Comparison of ENCODE assay signal across 27 mouse cellular contexts in genomic region chr10:76363233-76363632, GRCm38 (mm10). TPM values are rescaled to one million over a fixed set of nuclear protein-coding genes. Genes with fewer than 3 reads are reported as not detected.
A peak's percentile ranks its signal among the peaks of the same experiment; 100 is the strongest.
DNase-seq lines count a peak whose midpoint lies in the region; ATAC-seq and TF ChIP-seq lines count a peak whose summit lies in the region.
"Had no signal": no experiment of that assay in that cellular context is flagged by ENCODE, and none has a peak within 500 bp of the region (broad histone marks: within the 10 kb centered on the region; RNA-seq: fewer than 3 reads in every experiment).

No protein-coding gene starts in this region.

- intact Hi-C loops in heart, postnatal 25 days (cut with DNase I), result no loop called here

- H3K9ac ChIP-seq in heart, postnatal 0 days (replicated peaks; ENCODE audit: low read depth, low read length), result no peak overlapping the region
- no peak overlapping the region for H3K9ac ChIP-seq in midbrain, embryonic 14.5 days (replicated peaks; ENCODE audit: low read length)
- no peak overlapping the region for H3K9ac ChIP-seq in midbrain, embryonic 11.5 days (ENCODE audit: low read length)
- H3K9ac ChIP-seq in forebrain, postnatal 0 days, result no peak overlapping the region
- H3K9ac ChIP-seq: heart, embryonic 13.5 days; hindbrain, embryonic 14.5 days; kidney, embryonic 15.5 days; liver, postnatal 0 days had no signal

- H3K4me3 ChIP-seq in heart, postnatal 0 days (ENCODE audit: low read depth, low read length), result no peak overlapping the region
- no peak overlapping the region for H3K4me3 ChIP-seq in midbrain, embryonic 14.5 days (replicated peaks; ENCODE audit: low read depth, low read length)
- H3K4me3 ChIP-seq in midbrain, embryonic 11.5 days (ENCODE audit: low read depth, low read length), result no peak overlapping the region
- no peak overlapping the region for H3K4me3 ChIP-seq in forebrain, postnatal 0 days (ENCODE audit: low read depth, low read length)
- H3K4me3 ChIP-seq: heart, adult 2 months; heart, embryonic 13.5 days; kidney, embryonic 15.5 days; myocyte had no signal

- TF ChIP-seq POLR2A in brain, embryonic 14.5 days (IDR thresholded peaks at IDR 0.05; ENCODE audit: borderline replicate concordance, extremely low read depth, insufficient read depth, insufficient read length, poor library complexity, severe bottlenecking), result no peak

- ATAC-seq in heart, postnatal 0 days (ENCODE audit: insufficient read depth, low read depth), result peak; percentile 36; the same call in 1 of the 2 replicates
- ATAC-seq in midbrain, embryonic 14.5 days (ENCODE audit: low FRiP score, low TSS enrichment), result no peak; the same call in 1 of the 2 replicates
- ATAC-seq in midbrain, embryonic 11.5 days (ENCODE audit: low FRiP score), result no peak
- peak; percentile 40; the same call in 1 of the 2 replicates for ATAC-seq in forebrain, postnatal 0 days
- ATAC-seq: liver, postnatal 0 days; lung, postnatal 0 days had no signal

- H3K27ac ChIP-seq in heart, postnatal 0 days (ENCODE audit: low read depth), result no peak overlapping the region
- H3K27ac ChIP-seq in midbrain, embryonic 14.5 days (replicated peaks; ENCODE audit: low read depth, low read length), result no peak overlapping the region
- no peak overlapping the region for H3K27ac ChIP-seq in midbrain, embryonic 11.5 days (ENCODE audit: low read depth, low read length)
- H3K27ac ChIP-seq in forebrain, postnatal 0 days (ENCODE audit: low read depth, low read length), result no peak overlapping the region
- H3K27ac ChIP-seq: heart, adult 2 months; heart, embryonic 13.5 days; hindbrain, embryonic 14.5 days; kidney, embryonic 15.5 days; macrophage had no signal

- no peaks in the 10 kb centered on the region for H3K27me3 ChIP-seq in heart, postnatal 0 days (ENCODE audit: control insufficient read depth, insufficient read depth, low read length)
- no peaks in the 10 kb centered on the region for H3K27me3 ChIP-seq in midbrain, embryonic 14.5 days (ENCODE audit: control insufficient read depth, insufficient read depth, low read length)
- H3K27me3 ChIP-seq in midbrain, embryonic 11.5 days (ENCODE audit: control insufficient read depth, insufficient read depth, low read length), result no peaks in the 10 kb centered on the region
- H3K27me3 ChIP-seq in forebrain, postnatal 0 days (ENCODE audit: insufficient read depth, low read length), result no peaks in the 10 kb centered on the region
- H3K27me3 ChIP-seq: heart, embryonic 13.5 days; kidney, embryonic 15.5 days had no signal

- H3K36me3 ChIP-seq in heart, postnatal 0 days (replicated peaks; ENCODE audit: control insufficient read depth, insufficient read depth, low read length), result peaks cover 47% of the 10 kb centered on the region
- peaks cover 28% of the 10 kb centered on the region for H3K36me3 ChIP-seq in midbrain, embryonic 14.5 days (ENCODE audit: control insufficient read depth, insufficient read depth, low read length)
- H3K36me3 ChIP-seq in midbrain, embryonic 11.5 days (ENCODE audit: control insufficient read depth, insufficient read depth, low read length), result peaks cover 6% of the 10 kb centered on the region
- H3K36me3 ChIP-seq in forebrain, postnatal 0 days (ENCODE audit: insufficient read depth), result peaks cover 21% of the 10 kb centered on the region

- DNase-seq in heart, postnatal 0 days (ENCODE audit: low spot score), result no peak
- no peak for DNase-seq in heart, postnatal 25 days (ENCODE audit: low spot score)
- DNase-seq in midbrain, embryonic 14.5 days, result peak; percentile 68
- no peak for DNase-seq in midbrain, embryonic 11.5 days (ENCODE audit: low spot score, missing footprints)
- peak; percentile 80 for DNase-seq in brain, embryonic 14.5 days (ENCODE audit: low read depth)
- no peak for DNase-seq in forebrain, postnatal 0 days
- DNase-seq in B cell, adult 2 months, result no peak
- DNase-seq in spleen, postnatal 14 days (ENCODE audit: low spot score in 2 of 2), result no peak
- DNase-seq: adrenal gland, postnatal 14 days; cerebellum, adult 8-10 months; gastrocnemius, postnatal 36 days; heart, adult 2 months; heart, postnatal 36 days; kidney, adult 11 months; kidney, postnatal 36 days; layer of hippocampus, postnatal 36 days; liver, postnatal 0 days; right cerebral cortex, postnatal 25 days; spleen, adult 18-20 months; thymus, postnatal 14 days had no signal

- no peak overlapping the region for H3K4me2 ChIP-seq in heart, postnatal 0 days (ENCODE audit: low read depth, low read length)
- H3K4me2 ChIP-seq in midbrain, embryonic 14.5 days (ENCODE audit: low read length), result no peak overlapping the region
- no peak overlapping the region for H3K4me2 ChIP-seq in midbrain, embryonic 11.5 days
- no peak overlapping the region for H3K4me2 ChIP-seq in forebrain, postnatal 0 days (ENCODE audit: low read depth)
- H3K4me2 ChIP-seq: heart, embryonic 13.5 days; hindbrain, embryonic 14.5 days; kidney, embryonic 15.5 days; liver, embryonic 11.5 days had no signal

- 42% methylated on average over 3 of the region's 3 CpGs for WGBS in heart, postnatal 0 days
- 34% methylated on average over 3 of the region's 3 CpGs for WGBS in midbrain, embryonic 14.5 days
- WGBS in midbrain, embryonic 11.5 days, result 91% methylated on average over 3 of the region's 3 CpGs
- WGBS in forebrain, postnatal 0 days, result 25% methylated on average over 3 of the region's 3 CpGs

- no peaks in the 10 kb centered on the region for H3K9me3 ChIP-seq in heart, postnatal 0 days (replicated peaks; ENCODE audit: control insufficient read depth, low read length)
- H3K9me3 ChIP-seq in midbrain, embryonic 14.5 days (ENCODE audit: control insufficient read depth, low read length), result no peaks in the 10 kb centered on the region
- H3K9me3 ChIP-seq in midbrain, embryonic 11.5 days (ENCODE audit: control insufficient read depth, low read length), result no peaks in the 10 kb centered on the region
- no peaks in the 10 kb centered on the region for H3K9me3 ChIP-seq in forebrain, postnatal 0 days (ENCODE audit: low read length)
- H3K9me3 ChIP-seq: heart, embryonic 13.5 days; kidney, embryonic 15.5 days had no signal

- TF ChIP-seq EP300 in heart, postnatal 0 days (IDR thresholded peaks at IDR 0.05; ENCODE audit: low read depth), result no peak

- no peak for TF ChIP-seq CTCF in heart, postnatal 0 days (IDR thresholded peaks at IDR 0.05; ENCODE audit: low read depth)
- TF ChIP-seq CTCF in brain, embryonic 14.5 days (IDR thresholded peaks at IDR 0.05; ENCODE audit: borderline replicate concordance, extremely low read depth, insufficient read depth, insufficient read length), result no peak
- no peak for TF ChIP-seq CTCF in forebrain, postnatal 0 days (IDR thresholded peaks at IDR 0.05; ENCODE audit: low read depth)

- no peaks in the 10 kb centered on the region for H3K4me1 ChIP-seq in heart, postnatal 0 days (ENCODE audit: control insufficient read depth, insufficient read depth)
- 0 out of 2 replicates have a peak, but pooled peaks cover 3% of the 10 kb centered on the region for H3K4me1 ChIP-seq in midbrain, embryonic 14.5 days (ENCODE audit: control insufficient read depth, insufficient read depth, low read length)
- no peaks in the 10 kb centered on the region for H3K4me1 ChIP-seq in midbrain, embryonic 11.5 days (ENCODE audit: control insufficient read depth, insufficient read depth, low read length)
- no peaks in the 10 kb centered on the region for H3K4me1 ChIP-seq in forebrain, postnatal 0 days (ENCODE audit: insufficient read depth)
- H3K4me1 ChIP-seq: kidney, embryonic 15.5 days had no signal

RNA-seq across cellular contexts. Expression of gene Dip2a, which starts 18.1 kb away (rescaled TPM):
- total RNA-seq in heart, postnatal 0 days (2014; rRNA removed; ENCODE audit: low replicate concordance), result 23.8 and 47.4 TPM in 2 replicates
- polyA plus RNA-seq in heart, postnatal 0 days (2015; fragmentation: Nextera tagmentation; extraction: Ambion mirVana), result 4.3 and 5.7 TPM in 2 replicates
- total RNA-seq in heart, postnatal 25 days (2021), result 10 to 100 TPM; 12.5 TPM
- 9.3 and 12.9 TPM in 2 replicates for polyA plus RNA-seq in midbrain, embryonic 14.5 days (2014; fragmentation: Nextera tagmentation; extraction: Ambion mirVana)
- polyA plus RNA-seq in midbrain, embryonic 11.5 days (2014; fragmentation: Nextera tagmentation; extraction: Ambion mirVana), result 4.1 and 4.2 TPM in 2 replicates
- 38.3 and 43.2 TPM in 2 replicates for polyA plus RNA-seq in brain, embryonic 14.5 days (2012; rRNA removed)
- total RNA-seq in forebrain, postnatal 0 days (2014; rRNA removed), result 46.5 and 49.0 TPM in 2 replicates
- 6.2 and 8.7 TPM in 2 replicates for polyA plus RNA-seq in forebrain, postnatal 0 days (2015; fragmentation: Nextera tagmentation; extraction: Ambion mirVana)

Comparison
In these comparisons a context has a peak if more than half of its experiments do, and no peak if none do; other contexts are left out.
1. DNase-seq: peak in midbrain, embryonic 14.5 days (single experiment) and brain, embryonic 14.5 days (single experiment); none in heart, postnatal 0 days (single experiment), heart, postnatal 25 days (single experiment), midbrain, embryonic 11.5 days (single experiment), forebrain, postnatal 0 days (single experiment), B cell, adult 2 months (0 of 2) and spleen, postnatal 14 days (0 of 2).
2. ATAC-seq: peak in heart, postnatal 0 days (single experiment) and forebrain, postnatal 0 days (single experiment); none in midbrain, embryonic 14.5 days (single experiment) and midbrain, embryonic 11.5 days (single experiment).